Mouse (Mus musculus) G1E (cell line): ENCODE results near the gene Ssh2. TPM values are rescaled to one million over a fixed set of nuclear protein-coding genes. Genes with fewer than 3 reads are reported as not detected.

ENCODE experiments used
- ATAC-seq: 2 replicates; pipeline ENCODE4 v1.8.0; 2016; ENCODE audit warnings: mild to moderate bottlenecking; ENCODE audit not compliant: insufficient number of reproducible peaks, poor library complexity, low FRiP score, severe bottlenecking; ENCODE audit errors: extremely low read depth
- DNase-seq: peaks from one replicate; pipeline ENCODE4 v3.0.0; 2012; ENCODE audit warnings: low spot score
- H3K27me3 ChIP-seq: 2 replicates; pipeline ENCODE4 v1.6.1; 2012; ENCODE audit warnings: mild to moderate bottlenecking, low read length, inconsistent platforms; ENCODE audit not compliant: insufficient read depth
- H3K36me3 ChIP-seq: replicated peaks from 2 replicates; pipeline ENCODE3; 2012; ENCODE audit warnings: mild to moderate bottlenecking, inconsistent platforms
- H3K4me1 ChIP-seq: 2 replicates; pipeline ENCODE4 v1.6.1; 2012; ENCODE audit warnings: low read depth, low read length, inconsistent platforms, mixed read lengths; ENCODE audit not compliant: insufficient read depth
- H3K4me3 ChIP-seq: 2 replicates; pipeline ENCODE4 v1.5.1; 2012; ENCODE audit warnings: low read depth, mild to moderate bottlenecking, inconsistent platforms, low read length, moderate library complexity, mixed read lengths
- H3K9me3 ChIP-seq: replicated peaks from 2 replicates; pipeline ENCODE4 v1.6.1; 2012; ENCODE audit warnings: inconsistent platforms
- CTCF ChIP-seq: IDR thresholded peaks from 2 replicates; pipeline ENCODE4 v1.5.1; 2012; ENCODE audit warnings: low read depth, low read length, inconsistent platforms, mixed read lengths
- GATA1 ChIP-seq: IDR thresholded peaks from 2 replicates; pipeline ENCODE4 v1.6.1; 2012; ENCODE audit warnings: borderline replicate concordance, low read length, inconsistent platforms, mixed read lengths
- GATA2 ChIP-seq: IDR thresholded peaks from 2 replicates; pipeline ENCODE4 v1.6.1; 2012; ENCODE audit warnings: low read depth, low read length, inconsistent platforms, borderline replicate concordance
- POLR2AphosphoS5 ChIP-seq: IDR thresholded peaks from 2 replicates; pipeline ENCODE4 v1.6.1; 2012; ENCODE audit warnings: low read depth, low read length, inconsistent platforms; ENCODE audit not compliant: insufficient replicate concordance
- TAL1 ChIP-seq: conservative IDR thresholded peaks from 2 replicates; pipeline ENCODE4 v1.6.1; 2012; ENCODE audit warnings: low read depth, low read length, inconsistent platforms, mixed read lengths
- polyA plus RNA-seq: library from polyadenylated mRNA; stranded (reverse); fragments of >175 nt; gene quantifications from 2 replicates; pipeline ENCODE4 v1.2.3, GENCODE M21; 2012
- total RNA-seq, 2 experiments: library from RNA; stranded (forward) in 1 of 2; stranded (reverse) in 1 of 2; fragments of 200-1000 nt in 1 of 2; fragments of >200 nt in 1 of 2; fragmentation: Nextera tagmentation in 1 of 2; gene quantifications; 2 replicates each; pipeline ENCODE4 v1.2.3; 2014 to 2017

Ssh2 gene
- total and polyA plus RNA-seq, 3 experiments = 15.1 to 34.6 (median 25.0) TPM

GRCm38 (mm10) chr11:77501971-77502370, 285.9 kb downstream of the Ssh2 start:
- H3K4me1 ChIP-seq = peaks cover 31% of the 10 kb centered on the region
- no peaks in the 10 kb centered on the region for H3K9me3 ChIP-seq
- peaks cover 97% of the 10 kb centered on the region for H3K36me3 ChIP-seq
- TF ChIP-seq TAL1 (no peak), POLR2AphosphoS5 (no peak), CTCF (no peak), GATA1 (no peak), GATA2 (no peak)
- H3K27me3 ChIP-seq = no peaks in the 10 kb centered on the region
- no peak for DNase-seq
- ATAC-seq = no peak
- no peak overlapping the region for H3K4me3 ChIP-seq

DNA sequence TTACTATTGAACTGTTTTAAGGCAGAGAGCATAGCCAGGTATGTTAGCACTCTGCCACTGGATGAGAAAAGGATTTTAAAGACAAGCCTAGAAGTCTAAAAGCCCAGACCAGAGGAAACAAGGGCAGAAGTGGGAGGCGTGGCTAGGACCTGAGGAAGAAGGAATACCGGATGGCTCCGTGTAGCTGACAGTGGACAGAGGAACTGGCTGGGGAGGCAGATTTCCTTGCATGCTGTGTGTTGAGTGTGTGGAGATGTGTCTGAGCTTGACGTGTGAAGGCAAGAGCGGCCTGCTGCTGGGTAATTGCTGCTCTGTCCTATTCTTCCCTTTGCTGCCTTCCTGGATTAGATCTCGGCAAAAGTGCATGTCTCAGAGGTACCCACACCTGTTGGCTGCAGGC, 286.4 kb downstream of the Ssh2 start:
- Histone ChIP-seq H3K36me3 (peaks cover 97% of the 10 kb centered on the region), H3K4me1 (peaks cover 26% of the 10 kb centered on the region), H3K9me3 (no peaks in the 10 kb centered on the region)

DNA sequence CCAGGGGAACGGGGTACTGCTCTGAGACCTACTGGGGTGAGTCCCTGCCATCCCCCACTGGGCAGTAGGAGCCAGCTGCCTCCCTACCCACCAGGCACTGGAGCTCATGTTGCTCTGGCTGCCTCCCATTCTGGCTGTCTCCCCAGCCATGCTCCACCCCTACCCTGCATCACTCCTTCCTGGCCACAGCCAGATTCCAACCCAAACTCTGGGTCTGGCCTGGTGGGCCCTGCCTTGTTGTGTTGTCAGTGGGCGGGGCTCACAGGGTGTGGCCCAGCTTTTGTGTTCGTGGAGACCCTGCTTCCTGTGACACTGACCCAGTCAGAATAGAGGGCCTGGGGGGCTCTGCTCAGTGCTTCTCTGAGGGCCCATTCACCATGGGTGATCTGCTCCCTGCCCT, 287.4 kb downstream of the Ssh2 start:
- no peak overlapping the region for H3K4me3 ChIP-seq
- TF ChIP-seq TAL1 = no peak
- no peak for TF ChIP-seq CTCF
- TF ChIP-seq GATA1 = no peak
- TF ChIP-seq GATA2 = no peak
- TF ChIP-seq POLR2AphosphoS5 = no peak
- DNase-seq = no peak
- no peak for ATAC-seq
- H3K36me3 ChIP-seq = peaks cover 97% of the 10 kb centered on the region
- no peaks in the 10 kb centered on the region for H3K9me3 ChIP-seq
- H3K4me1 ChIP-seq = peaks cover 20% of the 10 kb centered on the region
- H3K27me3 ChIP-seq = no peaks in the 10 kb centered on the region

More for the DNA sequence above, 286.4 kb downstream of the Ssh2 start:
- TF ChIP-seq TAL1 = no peak
- TF ChIP-seq POLR2AphosphoS5 = no peak
- TF ChIP-seq GATA2 = no peak
- no peak for TF ChIP-seq GATA1
- no peak for TF ChIP-seq CTCF
- DNase-seq (no peak), ATAC-seq (no peak)
- H3K27me3 ChIP-seq = no peaks in the 10 kb centered on the region
- no peak overlapping the region for H3K4me3 ChIP-seq

GRCm38 (mm10) chr11:77504377-77504776, 288.3 kb downstream of the Ssh2 start:
- Histone ChIP-seq H3K4me1 (peaks cover 17% of the 10 kb centered on the region), H3K36me3 (peaks cover 95% of the 10 kb centered on the region)

GRCm38 (mm10) chr11:77505291-77505980, 289.3 kb downstream of the Ssh2 start:
- peaks cover 91% of the 10 kb centered on the region for H3K36me3 ChIP-seq
- H3K9me3 ChIP-seq = no peaks in the 10 kb centered on the region
- no peak for DNase-seq
- TF ChIP-seq POLR2AphosphoS5 = no peak
- no peak for TF ChIP-seq GATA1
- H3K4me3 ChIP-seq = no peak overlapping the region
- no peak for ATAC-seq
- peaks cover 14% of the 10 kb centered on the region for H3K4me1 ChIP-seq
- H3K27me3 ChIP-seq = no peaks in the 10 kb centered on the region

More at GRCm38 (mm10) chr11:77504377-77504776, 288.3 kb downstream of the Ssh2 start:
- TF ChIP-seq CTCF (no peak), TAL1 (no peak), GATA2 (no peak), GATA1 (no peak), POLR2AphosphoS5 (no peak)
- Histone ChIP-seq H3K27me3 (no peaks in the 10 kb centered on the region), H3K4me3 (no peak overlapping the region), H3K9me3 (no peaks in the 10 kb centered on the region)
- no peak for DNase-seq
- no peak for ATAC-seq

GRCm38 (mm10) chr11:77506273-77506672, 290.2 kb downstream of the Ssh2 start:
- DNase-seq (no peak), ATAC-seq (no peak)
- TF ChIP-seq POLR2AphosphoS5 = no peak
- TF ChIP-seq CTCF = no peak
- no peak for TF ChIP-seq GATA1
- no peak for TF ChIP-seq GATA2
- TF ChIP-seq TAL1 = no peak
- H3K4me3 ChIP-seq = no peak overlapping the region
- H3K9me3 ChIP-seq = no peaks in the 10 kb centered on the region
- no peaks in the 10 kb centered on the region for H3K27me3 ChIP-seq
- peaks cover 85% of the 10 kb centered on the region for H3K36me3 ChIP-seq
- peaks cover 10% of the 10 kb centered on the region for H3K4me1 ChIP-seq
